Mouse (Mus musculus): ENCODE measurements around the gene Prdm11.

DNA sequence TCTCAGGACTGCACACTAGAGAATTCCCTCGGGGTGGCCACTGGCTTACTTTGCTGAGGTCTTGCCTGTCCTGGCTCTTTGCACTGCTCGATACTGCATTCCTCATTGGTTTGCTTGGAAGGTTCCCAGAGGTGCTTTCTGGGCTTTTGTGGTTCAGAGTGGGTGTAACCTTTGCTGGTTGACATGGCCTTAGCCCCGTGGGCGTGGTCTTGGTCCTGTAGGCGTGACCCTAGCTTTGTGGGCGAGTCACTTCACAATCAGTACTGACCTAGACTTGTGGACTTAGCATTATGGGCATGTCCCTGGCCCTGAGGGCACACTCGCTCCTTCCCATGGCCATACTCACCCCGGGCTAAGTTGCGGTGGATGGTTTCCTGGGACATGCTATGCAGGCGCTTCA, 65.8 kb downstream of the Prdm11 start:
- TF ChIP-seq CTCF (IDR thresholded peaks at IDR 0.05; ENCODE audit: extremely low read depth, insufficient read length, insufficient replicate concordance, low read depth, low read length) (no peak), POLR2A (IDR thresholded peaks at IDR 0.05; ENCODE audit: low read depth, low read length) (no peak)

Data from small intestine, adult 2 months (tissue).